Mouse (Mus musculus): ENCODE measurements at regions not wholly inside any gene's neighbourhood (a gene's known extent, or its start where the extent isn't known, plus 50 kb on each side); places are given as distances from the start of the nearest gene placed in this dataset.

GRCm38 (mm10) chr14:98703289-98703688 is 290.8 kb downstream of the Rpl36a-ps1 start:
- TF ChIP-seq POLR2A (IDR thresholded peaks at IDR 0.05; ENCODE audit: low read depth, low read length) (no peak), CTCF (IDR thresholded peaks at IDR 0.05; ENCODE audit: borderline replicate concordance, insufficient read depth, low read length) (no peak)
